Mouse (Mus musculus) lung, postnatal 10 days (tissue): ENCODE results near the gene Nuak2.
A peak's percentile ranks its signal among the peaks of the same experiment; 100 is the strongest.
"Not testable (repeated sequence)": the region's sequence is repeated elsewhere in the genome, so short reads cannot be mapped to it uniquely, and the experiment has no call there.

ENCODE experiments used
- DNase-seq: peaks from one replicate; pipeline ENCODE4 v3.0.0; 2021

The Nuak2 gene

DNA sequence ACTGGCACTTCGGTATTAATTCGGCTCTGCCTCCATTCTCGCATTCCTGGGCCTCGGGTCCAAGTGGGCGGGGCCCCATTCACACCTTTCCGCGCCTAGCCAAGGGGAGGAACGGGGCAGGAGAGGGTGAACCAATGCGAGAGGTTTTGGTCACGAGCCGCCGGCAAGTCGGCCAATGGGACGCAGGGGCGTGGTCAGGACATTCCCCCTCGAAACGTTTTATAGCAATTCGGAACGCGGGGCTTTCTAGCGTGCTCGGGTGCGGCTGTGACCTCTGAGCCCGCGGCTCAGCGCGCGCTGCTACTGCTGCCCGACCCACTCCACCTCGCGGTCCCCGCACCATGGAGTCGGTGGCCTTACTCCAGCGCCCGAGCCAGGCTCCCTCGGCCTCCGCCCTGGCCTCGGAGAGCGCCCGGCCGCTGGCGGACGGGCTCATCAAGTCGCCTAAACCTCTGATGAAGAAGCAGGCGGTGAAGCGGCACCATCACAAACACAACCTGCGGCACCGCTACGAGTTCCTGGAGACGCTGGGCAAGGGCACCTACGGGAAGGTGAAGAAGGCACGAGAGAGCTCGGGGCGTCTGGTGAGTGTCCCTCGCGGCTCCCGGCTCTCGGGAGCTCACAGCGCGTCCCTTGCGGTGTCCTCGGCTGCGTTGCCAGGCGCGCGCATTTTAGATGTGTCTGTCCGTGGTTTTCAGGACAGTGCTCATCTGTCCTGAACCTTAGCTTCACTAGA, at the start of gene Nuak2:
TSS of gene Nuak2 (plus strand) at position 238 of the 736 bp plus-strand sequence.
- peak; percentile 93 for DNase-seq

DNA sequence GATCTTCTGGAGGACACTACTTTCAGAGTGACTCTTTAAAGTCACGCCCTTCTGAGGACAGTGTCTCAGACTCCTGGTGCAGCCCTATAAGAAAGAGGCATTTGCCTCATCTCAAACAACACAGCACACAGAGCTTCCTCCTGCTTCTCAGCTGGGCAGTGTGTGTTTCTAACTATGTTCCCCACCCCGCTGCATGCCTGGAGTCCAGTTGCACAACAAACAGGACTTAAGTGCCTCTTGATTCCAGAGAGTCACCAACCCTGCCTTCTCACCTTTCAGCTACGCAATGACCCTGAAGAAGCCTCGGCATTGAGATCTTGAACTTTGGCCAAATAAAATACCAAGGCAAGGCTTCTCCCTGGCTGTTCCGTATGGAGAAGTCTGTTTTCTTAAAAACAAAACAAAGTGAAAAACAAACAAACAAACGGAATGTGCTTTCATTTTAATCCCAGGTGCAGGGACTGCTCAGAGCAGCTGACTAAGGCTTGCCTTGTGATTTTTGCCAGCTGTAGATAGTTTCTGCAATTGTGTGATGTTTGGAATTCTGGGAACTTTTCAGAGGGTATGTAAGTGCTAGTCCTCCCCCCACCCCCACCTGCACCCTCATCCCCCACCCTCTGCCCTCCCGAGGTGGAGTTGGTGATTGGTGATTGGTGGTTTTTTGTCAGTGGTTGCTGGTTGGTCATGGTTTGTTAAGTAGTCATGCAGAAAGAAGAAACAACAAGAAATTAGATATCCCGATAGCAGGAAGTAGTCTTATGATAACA, 49.0 kb upstream of the Nuak2 start:
- DNase-seq, result peak; percentile 69

DNA sequence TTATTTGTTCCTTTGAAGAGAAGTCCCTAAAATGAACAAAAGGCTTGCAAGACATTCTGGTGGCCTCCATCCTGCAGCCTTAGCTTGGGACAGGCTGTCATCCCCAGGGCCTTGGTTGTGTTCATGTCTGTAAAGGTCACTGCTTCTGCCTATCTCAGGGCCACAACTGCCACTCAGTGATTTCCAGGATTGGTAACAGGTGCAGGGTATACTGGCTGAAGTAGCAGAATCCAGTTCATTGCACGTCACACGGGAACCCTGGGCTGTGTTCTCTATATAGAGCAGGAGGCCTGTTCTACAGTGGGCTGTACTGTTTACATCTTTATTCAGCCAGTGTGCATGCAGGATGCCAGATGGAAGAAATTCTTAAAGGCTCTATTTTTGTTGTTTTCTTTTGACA, 48.0 kb upstream of the Nuak2 start:
- DNase-seq, result no peak

DNA sequence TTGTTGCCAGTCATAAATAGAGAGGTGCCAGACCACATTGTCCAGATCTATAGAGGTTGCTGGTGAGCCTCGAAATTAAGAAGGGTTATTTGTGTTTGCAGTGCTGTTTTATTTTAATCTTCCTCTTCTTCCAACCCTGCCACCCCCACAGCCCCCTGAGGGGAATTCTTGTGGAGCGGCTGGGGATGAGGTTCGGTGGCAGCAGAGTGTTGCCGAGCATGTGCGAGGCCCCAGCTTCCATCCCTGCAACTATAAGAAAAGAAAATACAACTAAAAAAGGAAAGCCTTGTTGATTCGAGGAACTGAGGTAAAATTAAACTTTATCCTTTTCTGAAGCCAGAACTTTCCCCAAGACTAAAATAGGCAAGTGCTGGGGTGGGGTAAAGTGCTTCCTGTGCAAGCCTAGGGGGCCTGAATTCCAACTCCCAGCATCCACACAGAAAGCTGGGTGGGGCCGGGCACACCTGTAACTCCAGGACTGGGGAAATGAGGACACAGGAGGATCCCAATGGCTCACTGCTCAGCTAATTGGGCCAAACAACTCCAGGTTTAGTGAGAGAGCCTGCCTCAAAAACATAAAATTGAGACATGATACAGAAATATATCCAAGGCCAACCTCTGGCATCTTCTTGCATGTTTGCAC, 47.4 kb upstream of the Nuak2 start:
- no peak for DNase-seq

DNA sequence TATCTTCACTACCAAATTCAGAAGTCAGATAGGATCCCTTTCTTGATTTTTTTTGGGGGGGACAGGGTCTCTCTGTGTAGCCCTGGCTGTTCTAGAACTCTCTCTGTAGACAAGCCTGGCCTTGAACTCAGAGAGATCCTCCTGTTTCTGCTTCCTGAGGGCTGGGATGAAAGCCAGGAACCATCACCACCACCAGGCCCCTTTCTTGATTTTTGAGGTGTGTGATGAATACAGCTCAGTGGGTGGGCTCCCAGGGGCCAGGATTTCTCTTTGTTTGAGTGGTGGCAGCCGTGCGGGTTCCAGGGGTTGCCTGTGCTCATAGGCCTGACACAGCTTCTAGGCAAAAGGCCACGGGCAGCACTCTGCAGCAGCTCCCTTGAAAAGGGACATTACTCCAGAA, 44.7 kb upstream of the Nuak2 start:
- DNase-seq, result no peak

DNA sequence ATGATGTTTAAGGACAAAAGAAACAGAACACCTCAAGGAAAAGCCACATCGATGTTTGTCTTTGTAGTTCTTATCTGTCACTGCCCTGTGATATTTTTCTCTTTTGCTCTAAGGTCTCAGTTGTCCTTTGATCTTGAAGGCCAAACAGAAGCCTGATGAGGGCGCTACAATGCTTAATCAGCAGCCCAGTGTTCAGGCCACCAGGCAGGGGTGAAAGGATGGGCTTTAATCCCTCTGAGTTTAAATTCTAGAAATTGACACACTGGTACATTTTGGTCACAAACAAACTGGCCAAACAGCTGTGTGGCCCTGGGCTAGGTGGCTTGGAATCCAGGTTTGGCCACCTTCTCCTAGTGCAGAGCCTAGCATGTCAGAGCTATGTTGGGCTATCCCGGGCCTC, 39.2 kb upstream of the Nuak2 start:
- DNase-seq, result no peak

DNA sequence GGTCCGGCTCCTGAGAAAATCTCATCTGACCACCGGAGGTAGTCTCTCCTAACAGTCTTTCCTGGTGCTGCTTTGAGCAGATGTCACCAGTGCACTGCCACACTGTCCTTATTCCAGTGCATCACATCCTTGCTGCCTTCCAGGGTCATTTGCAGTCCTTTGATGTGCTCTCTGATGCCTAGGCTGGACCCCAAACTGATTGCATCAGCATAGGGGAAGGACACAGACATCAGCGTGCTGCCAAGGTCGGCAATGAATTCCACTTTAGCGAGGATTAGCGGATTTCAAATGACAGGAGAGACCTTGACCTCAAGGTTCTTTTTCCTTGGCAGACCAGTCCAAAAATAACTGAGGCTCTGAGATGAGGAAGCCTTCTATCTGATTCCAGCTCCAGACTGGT, 38.8 kb upstream of the Nuak2 start:
- no peak for DNase-seq

DNA sequence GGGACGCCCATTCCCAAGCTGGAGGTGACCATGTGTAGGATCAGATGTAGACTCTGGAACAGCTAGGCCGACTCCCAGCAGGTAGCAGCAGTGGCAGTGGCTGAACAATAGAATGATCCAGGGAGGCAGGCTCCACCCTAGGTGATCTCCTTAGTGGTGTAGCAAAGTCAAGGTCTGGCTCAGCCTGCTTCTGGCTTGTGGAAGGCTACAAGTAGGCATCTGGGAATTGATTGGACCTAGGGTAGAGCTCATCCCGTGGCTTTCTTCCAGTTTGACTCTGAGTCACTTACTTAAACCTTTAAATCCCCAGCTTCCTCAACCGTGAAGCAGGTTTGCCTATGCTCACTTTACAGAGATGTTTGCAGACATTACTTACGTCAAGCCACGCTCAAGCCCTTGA, 35.3 kb upstream of the Nuak2 start:
- DNase-seq, result not testable (repeated sequence)

DNA sequence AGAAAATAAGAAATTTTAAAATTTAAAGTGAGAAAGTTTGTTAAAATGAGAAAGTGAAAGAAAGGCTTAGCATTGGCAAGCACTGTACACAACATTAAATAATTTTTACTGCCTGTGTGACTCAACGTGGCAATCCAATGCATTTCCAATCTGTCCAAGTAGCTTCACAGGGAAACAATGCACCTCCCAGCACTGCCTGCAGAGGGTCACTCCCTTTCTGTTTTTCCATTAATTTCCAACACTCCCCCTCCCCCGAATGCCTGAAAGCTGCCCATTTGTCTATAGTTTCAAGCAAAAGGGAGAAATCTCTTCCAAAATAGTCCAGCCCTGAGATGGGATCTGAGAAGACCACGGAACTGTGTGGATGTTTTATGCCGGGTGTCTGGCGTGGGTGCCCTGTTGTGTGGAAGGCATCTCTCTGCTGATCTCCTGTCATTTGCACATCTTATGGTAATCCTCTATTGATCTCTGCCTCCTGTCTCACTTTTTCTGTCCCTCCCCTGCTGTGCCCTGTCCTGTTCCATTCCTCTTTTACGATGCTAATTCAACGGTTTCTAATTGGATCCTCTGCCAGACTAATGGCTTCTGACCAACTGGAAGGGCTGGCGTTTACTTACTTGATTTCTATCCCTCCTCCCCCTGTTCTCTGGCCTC, 34.3 kb upstream of the Nuak2 start:
- DNase-seq, result no peak

DNA sequence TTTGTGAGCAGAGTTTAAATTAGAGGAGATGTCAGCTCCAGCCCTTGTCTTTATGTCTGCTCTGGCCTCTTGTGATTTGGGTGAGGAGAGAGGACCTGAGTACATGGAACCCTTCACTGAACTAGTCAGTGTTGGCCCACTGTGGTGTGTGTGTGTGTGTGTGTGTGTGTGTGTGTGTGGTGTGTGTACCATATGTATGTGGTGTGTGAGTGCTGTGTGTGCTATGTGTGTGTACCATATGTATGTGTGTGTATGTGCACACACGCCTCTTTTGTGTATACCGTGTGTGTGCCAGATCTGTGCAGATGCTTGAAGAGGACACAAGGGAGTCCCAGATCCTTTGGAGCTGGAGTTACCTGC, 33.8 kb upstream of the Nuak2 start:
- DNase-seq, result no peak

DNA sequence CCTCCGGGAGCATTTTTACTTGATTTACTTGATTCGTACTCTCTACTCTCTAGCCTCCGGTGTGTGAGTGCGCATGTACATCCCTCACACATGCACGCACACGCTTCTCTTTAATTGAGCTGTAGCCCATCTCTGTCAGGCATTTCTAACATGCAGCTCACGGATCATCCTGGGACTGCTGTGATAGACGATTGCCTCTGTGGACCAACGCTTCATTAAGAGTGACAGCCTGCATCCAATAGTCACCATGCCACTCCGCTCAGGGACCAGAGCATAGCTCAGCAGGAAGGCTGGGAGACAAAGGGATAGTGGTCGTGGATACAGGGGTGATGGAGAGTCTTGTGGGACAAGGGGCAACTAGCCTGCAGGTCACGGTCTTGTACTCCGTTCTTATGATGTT, 32.9 kb upstream of the Nuak2 start:
- DNase-seq, result no peak

DNA sequence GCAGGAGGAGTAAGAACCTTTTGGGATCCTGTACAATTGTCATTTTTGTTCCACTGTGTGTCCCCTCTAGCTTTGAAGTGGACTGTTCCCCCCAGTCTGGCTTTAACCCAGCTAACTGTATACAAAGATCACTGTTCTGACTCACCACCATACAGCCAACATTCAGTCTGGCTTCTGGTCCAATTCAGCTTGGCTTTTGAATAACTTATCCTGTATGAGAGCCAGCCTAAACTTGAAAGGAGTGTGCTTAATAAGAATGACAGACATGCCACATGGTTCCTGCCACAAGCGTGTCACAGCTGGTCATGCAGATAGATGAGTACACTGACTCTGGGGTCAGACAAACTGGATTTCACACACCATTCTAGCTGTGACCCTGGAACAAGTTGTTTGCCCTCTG, 29.2 kb upstream of the Nuak2 start:
- DNase-seq, result peak; percentile 39

DNA sequence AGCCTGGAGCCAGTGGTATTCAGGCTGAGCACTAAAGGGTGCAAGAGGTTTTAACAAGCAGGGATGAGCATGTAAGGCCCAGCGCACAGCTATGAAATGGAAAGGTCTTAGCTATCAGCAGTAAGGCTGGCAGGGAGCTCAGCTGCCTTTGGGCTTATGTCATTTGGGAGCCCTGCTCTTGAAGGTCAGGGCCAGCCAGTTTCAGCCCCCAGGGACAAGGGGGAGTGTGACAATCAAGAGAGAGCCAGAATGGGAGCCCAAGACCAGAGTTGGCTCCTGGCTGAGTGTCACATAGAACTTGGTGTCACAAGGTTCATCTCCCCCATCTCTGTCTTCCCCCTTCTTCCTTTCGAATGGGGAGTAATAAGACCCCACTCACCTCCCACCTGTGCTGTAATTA, 28.5 kb upstream of the Nuak2 start:
- DNase-seq, result no peak

DNA sequence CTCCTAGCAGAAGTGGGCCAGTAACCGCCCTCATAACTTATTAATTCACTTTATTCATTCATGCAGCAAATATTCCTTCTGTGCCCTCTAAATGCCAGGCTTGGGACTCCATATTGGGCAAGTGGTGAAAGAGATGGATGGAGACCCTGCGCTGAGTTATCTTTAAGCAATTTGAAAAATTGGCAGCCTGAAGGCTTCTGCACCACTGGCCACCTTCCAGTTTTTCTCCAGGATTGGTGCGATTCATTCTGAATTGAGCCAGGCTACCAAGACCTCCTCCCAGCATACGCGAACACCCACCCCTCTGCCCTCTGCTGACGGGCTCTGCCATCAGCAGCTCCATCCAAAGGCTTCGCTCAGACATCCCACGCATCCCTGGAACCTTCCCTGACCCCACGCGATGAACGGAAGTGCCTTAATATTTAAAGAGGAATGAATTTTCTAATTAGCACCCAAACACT, 27.9 kb upstream of the Nuak2 start:
- peak; percentile 47 for DNase-seq

DNA sequence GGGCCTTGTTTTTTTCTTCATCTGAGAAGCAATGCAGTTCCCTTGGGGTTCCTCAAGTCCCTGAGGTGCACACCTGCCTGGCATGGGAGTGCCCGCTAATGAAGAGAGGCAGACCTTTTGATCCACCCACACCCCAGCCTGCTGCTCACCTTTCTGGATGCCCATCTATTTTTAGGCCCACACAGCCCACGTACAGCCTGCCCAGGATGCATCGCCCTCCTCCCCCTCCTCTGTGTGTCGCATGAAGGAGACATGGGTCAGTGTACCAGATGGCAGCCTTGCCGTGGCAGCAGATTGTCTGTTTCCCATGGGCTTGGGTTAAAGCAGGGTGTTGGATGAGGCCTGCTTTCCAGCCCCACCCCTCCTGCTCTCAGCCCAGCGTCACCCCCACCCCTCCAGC, 26.0 kb upstream of the Nuak2 start:
- DNase-seq, result peak; percentile 47

DNA sequence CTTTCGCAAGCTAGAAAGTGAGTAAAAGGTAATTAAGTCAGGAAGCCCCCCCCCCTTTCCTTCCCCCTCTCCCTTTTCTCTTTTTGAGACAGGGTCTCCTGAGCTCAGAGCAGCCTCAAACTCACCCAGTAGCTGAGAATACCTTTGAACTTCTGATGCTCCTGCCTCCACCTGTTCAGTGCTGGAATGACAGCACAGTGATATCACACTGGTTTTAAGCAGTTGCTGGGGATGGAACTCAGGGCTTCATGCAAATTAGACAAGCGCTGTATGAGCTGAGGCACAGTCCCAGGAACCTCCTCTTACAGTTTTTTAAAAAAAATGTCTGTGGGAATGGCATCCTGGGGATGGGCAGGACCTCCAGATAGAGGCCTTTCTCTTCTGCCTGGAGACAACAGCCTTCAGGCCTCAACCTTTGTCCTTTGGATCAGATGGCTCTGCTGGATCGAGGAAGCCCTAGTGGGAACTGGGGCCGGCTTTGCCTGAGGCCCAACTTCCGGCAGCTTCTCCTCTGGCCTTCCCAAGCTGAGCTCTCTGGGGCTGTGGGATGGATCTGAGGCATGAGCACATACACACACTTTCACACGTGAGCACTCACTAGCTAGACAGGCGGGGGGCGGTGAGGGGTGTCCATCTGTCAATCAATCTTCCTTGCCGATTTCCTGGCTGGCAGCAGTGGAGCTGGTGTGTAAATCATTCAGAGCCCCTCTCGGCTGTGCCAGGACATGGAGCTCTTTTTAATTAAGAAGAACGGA, 24.8 kb upstream of the Nuak2 start:
- peak; percentile 26 for DNase-seq

DNA sequence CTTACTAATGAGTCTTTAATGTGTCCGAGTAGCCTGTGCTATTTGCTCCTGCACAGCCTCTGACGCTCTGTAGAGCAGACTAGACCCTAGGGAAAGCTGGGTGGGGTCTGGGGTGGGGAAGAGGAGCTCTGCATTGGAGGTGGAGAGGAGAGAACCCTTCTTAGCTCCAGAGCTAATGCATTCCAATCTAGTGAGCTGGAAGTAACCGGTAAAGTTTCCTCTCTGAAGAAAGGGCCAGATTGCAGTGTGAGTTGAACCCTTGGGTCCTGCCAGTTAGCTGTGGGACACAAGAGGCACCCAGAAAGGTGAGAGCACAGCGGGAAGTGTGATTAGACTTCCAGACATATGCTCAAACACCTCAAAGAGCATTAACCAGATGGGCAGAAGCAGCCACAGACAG, 24.2 kb upstream of the Nuak2 start:
- no peak for DNase-seq

DNA sequence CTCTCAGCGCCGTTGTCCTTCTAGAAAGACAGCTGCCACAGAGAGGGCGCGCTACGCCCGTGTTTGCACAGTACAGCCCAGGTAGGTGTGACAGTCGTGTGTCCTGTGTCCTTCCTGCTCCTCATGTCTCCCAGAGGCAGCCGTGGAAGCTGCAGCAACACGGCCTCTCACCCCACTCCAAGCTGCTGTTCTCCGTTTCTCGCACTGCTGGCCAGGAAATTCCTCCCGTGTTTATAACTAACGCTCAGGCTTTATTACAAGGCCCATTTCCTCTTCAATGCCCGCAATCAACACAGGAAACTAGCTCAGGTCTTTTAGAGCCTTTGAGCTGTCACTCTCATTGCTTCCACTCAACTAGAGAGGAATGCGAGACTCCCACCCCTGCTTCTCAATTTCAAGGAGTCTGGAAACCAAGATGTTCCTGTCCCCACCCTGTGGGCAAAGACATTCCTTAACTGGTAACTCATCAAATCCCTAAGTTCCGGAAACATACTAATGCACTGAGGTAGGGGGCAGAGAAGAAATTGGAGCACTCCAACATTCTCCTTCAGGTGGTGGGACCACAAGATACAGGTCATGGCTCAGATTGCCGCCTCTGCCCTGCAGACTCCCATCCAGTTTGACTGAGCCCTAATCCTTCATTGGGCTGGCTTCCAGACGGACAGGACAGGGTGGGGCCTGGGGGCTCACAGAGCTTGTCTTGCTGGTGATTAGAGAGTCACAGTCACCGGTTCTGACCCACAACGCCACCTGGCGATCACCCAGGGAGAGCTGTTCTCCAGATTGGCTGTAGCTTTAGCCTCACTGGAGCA, 23.4 kb upstream of the Nuak2 start:
- DNase-seq, result peak; percentile 74

DNA sequence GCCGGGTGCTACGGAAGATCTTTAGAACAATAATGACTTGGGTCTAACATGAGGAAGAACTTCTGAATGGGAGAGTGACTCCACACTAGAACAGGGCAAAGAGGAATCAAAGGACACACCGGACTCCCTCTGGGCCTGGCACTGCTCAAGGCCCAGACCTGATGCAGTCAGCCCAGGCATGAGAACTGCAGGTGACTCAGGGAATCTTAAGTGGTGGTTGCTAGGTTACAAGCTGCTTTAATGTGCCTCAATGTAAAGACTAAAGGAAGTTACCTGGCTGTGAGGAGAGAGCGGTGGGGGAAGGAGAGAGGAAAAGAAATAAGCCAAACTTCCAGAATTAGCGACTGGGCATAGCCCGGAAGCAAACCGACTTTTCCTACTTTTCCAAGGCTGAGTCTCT, 20.4 kb upstream of the Nuak2 start:
- DNase-seq, result no peak

DNA sequence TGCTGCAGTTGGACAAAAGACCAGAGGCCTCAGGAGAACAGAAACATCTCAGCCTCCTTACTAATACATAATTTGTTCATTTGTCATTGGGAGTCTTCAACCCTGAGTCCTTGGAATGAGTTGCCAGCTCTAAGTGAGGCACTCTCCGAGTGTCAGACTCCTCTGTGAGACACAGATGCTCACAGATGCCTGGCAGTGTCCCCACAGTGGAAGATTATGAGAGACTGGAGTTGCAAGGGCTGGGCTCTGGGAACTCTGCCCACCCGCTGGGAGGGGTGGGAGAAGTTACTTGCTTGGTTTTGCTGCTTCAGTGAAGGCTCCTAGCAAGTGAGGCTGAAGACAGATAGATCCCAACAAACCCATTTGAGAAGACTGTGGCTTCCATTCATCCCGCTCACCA, 19.9 kb upstream of the Nuak2 start:
- DNase-seq, result peak; percentile 87

DNA sequence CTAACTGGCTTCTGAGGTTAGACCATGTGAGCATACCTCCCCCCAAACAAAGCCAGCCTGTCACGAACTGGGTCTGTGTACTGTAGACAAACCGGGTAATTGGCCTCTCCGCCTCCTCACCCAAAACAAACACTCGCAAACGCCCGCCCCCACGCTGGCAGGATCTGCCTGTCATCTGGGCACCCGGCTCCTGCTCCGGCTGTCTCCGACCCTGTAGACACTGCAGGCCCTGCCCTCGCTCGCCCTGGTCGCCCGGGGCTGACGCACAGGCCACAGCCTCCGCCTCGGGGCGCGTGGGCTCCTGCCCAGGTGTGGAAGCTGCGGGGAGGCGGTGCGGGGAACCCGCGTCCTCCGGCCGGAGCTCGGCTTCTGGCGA, 17.5 kb upstream of the Nuak2 start, which contains the start of gene Klhdc8a:
TSS of gene Klhdc8a (plus strand) at position 202 of the 376 bp plus-strand sequence.
- peak; percentile 83 for DNase-seq
